Mouse (Mus musculus): ENCODE results near the gene Smim20. TPM values are rescaled to one million over a fixed set of nuclear protein-coding genes. Genes with fewer than 3 reads are reported as not detected.

The Smim20 gene
- total RNA-seq, 2 experiments from 2014 or later = 56.4 to 63.1 TPM

- DNase-seq = no peak
- intact Hi-C loops (cut with DNase I) = loop anchor here (2.0 to 10.0 kb wide), 2 partner anchors 47 to 107 kb away; no protein-coding TSS in a partner anchor
These were observed 4.9 kb upstream of the Smim20 start for GRCm38 (mm10) chr5:53261999-53262398.

- intact Hi-C loops (cut with DNase I) = loop anchor here (10.0 kb wide), 1 partner anchor 109 kb away; no protein-coding TSS in a partner anchor
- no peak for DNase-seq
These were observed 2.8 kb upstream of the Smim20 start for GRCm38 (mm10) chr5:53264061-53264460.

GRCm38 (mm10) chr5:53265740-53266139, 1.1 kb upstream of the Smim20 start:
- intact Hi-C loops (cut with DNase I) = loop anchor here (10.0 kb wide), 1 partner anchor 111 kb away; no protein-coding TSS in a partner anchor
- no peak for DNase-seq

- peak in 1 of 2 experiments; percentile 36 for DNase-seq
- intact Hi-C loops (cut with DNase I) = loop anchor here (10.0 kb wide), 1 partner anchor 111 kb away; no protein-coding TSS in a partner anchor
These were observed 702 bp upstream of the Smim20 start for GRCm38 (mm10) chr5:53266181-53266580.

- peak; percentile 55 to 67 for DNase-seq
- intact Hi-C loops (cut with DNase I) = loop anchor here (10.0 kb wide), 1 partner anchor 113 kb away; no protein-coding TSS in a partner anchor
These were observed 1.3 kb downstream of the Smim20 start for GRCm38 (mm10) chr5:53268095-53268692.

GRCm38 (mm10) chr5:53269799-53270198, 2.9 kb downstream of the Smim20 start:
- DNase-seq = no peak
- intact Hi-C loops (cut with DNase I) = loop anchor here (10.0 kb wide), 1 partner anchor 115 kb away; no protein-coding TSS in a partner anchor

GRCm38 (mm10) chr5:53270947-53271711, 4.2 kb downstream of the Smim20 start:
- intact Hi-C loops (cut with DNase I) = no loop called here
- no peak for DNase-seq

- intact Hi-C loops (cut with DNase I) = no loop called here
- DNase-seq = no peak
These were observed 5.7 kb downstream of the Smim20 start for GRCm38 (mm10) chr5:53272626-53273025.

GRCm38 (mm10) chr5:53273699-53274430, 7.0 kb downstream of the Smim20 start:
- no peak for DNase-seq
- intact Hi-C loops (cut with DNase I) = loop anchor here (2.0 kb wide), 1 partner anchor 53 kb away; no protein-coding TSS in a partner anchor

- intact Hi-C loops (cut with DNase I) = loop anchor here (2.0 kb wide), 1 partner anchor 52 kb away; no protein-coding TSS in a partner anchor
These were observed 8.0 kb downstream of the Smim20 start for GRCm38 (mm10) chr5:53274811-53275355.

GRCm38 (mm10) chr5:53275376-53275775, 8.5 kb downstream of the Smim20 start:
- intact Hi-C loops (cut with DNase I) = loop anchor here (2.0 kb wide), 1 partner anchor 51 kb away; no protein-coding TSS in a partner anchor
- no peak for DNase-seq

More at GRCm38 (mm10) chr5:53274811-53275355, 8.0 kb downstream of the Smim20 start:
- DNase-seq = peak in 1 of 2 experiments; percentile 57

GRCm38 (mm10) chr5:53276470-53277022, 9.7 kb downstream of the Smim20 start:
- no peak for DNase-seq
- intact Hi-C loops (cut with DNase I) = no loop called here

- no peak for DNase-seq
- intact Hi-C loops (cut with DNase I) = no loop called here
These were observed 10.9 kb downstream of the Smim20 start for GRCm38 (mm10) chr5:53277716-53278263.

GRCm38 (mm10) chr5:53279216-53279813, 12.4 kb downstream of the Smim20 start:
- no peak for DNase-seq
- intact Hi-C loops (cut with DNase I) = no loop called here

- intact Hi-C loops (cut with DNase I) = no loop called here
- DNase-seq = no peak
These were observed 15.6 kb downstream of the Smim20 start for GRCm38 (mm10) chr5:53282487-53282886.

GRCm38 (mm10) chr5:53286406-53286805, 19.5 kb downstream of the Smim20 start:
- intact Hi-C loops (cut with DNase I) = no loop called here
- DNase-seq = no peak

- DNase-seq = no peak
- intact Hi-C loops (cut with DNase I) = no loop called here
These were observed 22.6 kb downstream of the Smim20 start for GRCm38 (mm10) chr5:53289438-53289837.

GRCm38 (mm10) chr5:53294627-53295026, 27.7 kb downstream of the Smim20 start:
- intact Hi-C loops (cut with DNase I) = no loop called here
- no peak for DNase-seq

- intact Hi-C loops (cut with DNase I) = no loop called here
- DNase-seq = no peak
These were observed 30.1 kb downstream of the Smim20 start for GRCm38 (mm10) chr5:53296961-53297360.

All from gastrocnemius, postnatal 36 days (tissue).